Comparison of ENCODE assay signal across 8 mouse cellular contexts in genomic region chr8:77534358-77534992, GRCm38 (mm10). TPM values are rescaled to one million over a fixed set of nuclear protein-coding genes. Genes with fewer than 3 reads are reported as not detected.
DNase-seq lines count a peak whose midpoint lies in the region; ATAC-seq lines count a peak whose summit lies in the region.

No protein-coding gene starts in this region.

- H3K9me3 ChIP-seq in midbrain, embryonic 13.5 days, result no peaks in the 10 kb centered on the region
- H3K9me3 ChIP-seq in midbrain, embryonic 16.5 days (replicated peaks; ENCODE audit: control insufficient read depth, low read length, poor library complexity, severe bottlenecking), result no peaks in the 10 kb centered on the region

- no peaks in the 10 kb centered on the region for H3K4me1 ChIP-seq in midbrain, embryonic 13.5 days (replicated peaks)
- H3K4me1 ChIP-seq in midbrain, embryonic 16.5 days (ENCODE audit: control insufficient read depth, insufficient read depth, low read length), result no peaks in the 10 kb centered on the region

- ATAC-seq in midbrain, embryonic 13.5 days, result 0 out of 2 replicates have a peak, but pooled peaks have one; percentile 11
- no peak for ATAC-seq in midbrain, embryonic 16.5 days

- H3K27me3 ChIP-seq in midbrain, embryonic 13.5 days, result no peaks in the 10 kb centered on the region
- H3K27me3 ChIP-seq in midbrain, embryonic 16.5 days (ENCODE audit: control insufficient read depth, insufficient read depth, low read depth, low read length), result no peaks in the 10 kb centered on the region

- H3K4me3 ChIP-seq in midbrain, embryonic 13.5 days (replicated peaks), result no peak overlapping the region
- no peak overlapping the region for H3K4me3 ChIP-seq in midbrain, embryonic 16.5 days (ENCODE audit: low read depth, low read length)

- no peaks in the 10 kb centered on the region for H3K36me3 ChIP-seq in midbrain, embryonic 13.5 days
- H3K36me3 ChIP-seq in midbrain, embryonic 16.5 days (ENCODE audit: control insufficient read depth, insufficient read depth, low read length), result no peaks in the 10 kb centered on the region

- H3K9ac ChIP-seq in midbrain, embryonic 13.5 days (replicated peaks), result no peak overlapping the region
- H3K9ac ChIP-seq in midbrain, embryonic 16.5 days (ENCODE audit: low read depth, low read length), result no peak overlapping the region

- no peak overlapping the region for H3K27ac ChIP-seq in midbrain, embryonic 13.5 days
- H3K27ac ChIP-seq in midbrain, embryonic 16.5 days (ENCODE audit: low read length), result no peak overlapping the region

- no peak overlapping the region for H3K4me2 ChIP-seq in midbrain, embryonic 13.5 days (replicated peaks)
- H3K4me2 ChIP-seq in midbrain, embryonic 16.5 days (ENCODE audit: low read length), result no peak overlapping the region

- WGBS in midbrain, embryonic 13.5 days, result 73% methylated on average over 8 of the region's 8 CpGs
- WGBS in midbrain, embryonic 16.5 days, result 71% methylated on average over 8 of the region's 8 CpGs

- DNase-seq in adrenal gland, postnatal 14 days, result peak; percentile 20
- no peak for DNase-seq in adrenal gland, adult 8-10 months
- peak; percentile 27 for DNase-seq in liver
- DNase-seq in thymus, postnatal 14 days, result peak; percentile 43
- DNase-seq in kidney, adult 9 months, result no peak
- no peak for DNase-seq in B cell, adult 2 months

RNA-seq across cellular contexts. Expression of gene Prmt9, which starts 14.7 kb away (rescaled TPM):
- total RNA-seq in adrenal gland, postnatal 14 days (2021), result 18.0 and 19.1 TPM in 2 replicates
- total RNA-seq in adrenal gland, adult 8-10 months (2022), result 10 to 100 TPM; 17.0 to 21.5 (median 19.6) TPM
- polyA plus RNA-seq in midbrain, embryonic 13.5 days (2015; fragmentation: Nextera tagmentation; extraction: Ambion mirVana), result 23.2 and 25.7 TPM in 2 replicates
- polyA plus RNA-seq in midbrain, embryonic 16.5 days (2015; fragmentation: Nextera tagmentation; extraction: Ambion mirVana), result 25.6 and 28.3 TPM in 2 replicates

RNA-seq across cellular contexts. Expression of gene Arhgap10, which starts 16.7 kb away (rescaled TPM):
- total RNA-seq in adrenal gland, postnatal 14 days (2021), result 20.6 and 22.9 TPM in 2 replicates
- 10 to 100 TPM; 14.7 to 37.5 (median 18.3) TPM for total RNA-seq in adrenal gland, adult 8-10 months (2022)
- polyA plus RNA-seq in midbrain, embryonic 13.5 days (2015; fragmentation: Nextera tagmentation; extraction: Ambion mirVana), result 3.6 and 4.7 TPM in 2 replicates
- 2.8 and 3.0 TPM in 2 replicates for polyA plus RNA-seq in midbrain, embryonic 16.5 days (2015; fragmentation: Nextera tagmentation; extraction: Ambion mirVana)

Comparison
In these comparisons a context has a peak if more than half of its experiments do, and no peak if none do; other contexts are left out.
1. DNase-seq: peak in adrenal gland, postnatal 14 days (single experiment), liver (single experiment) and thymus, postnatal 14 days (single experiment); none in adrenal gland, adult 8-10 months (single experiment), kidney, adult 9 months (single experiment) and B cell, adult 2 months (0 of 2).